ENCODE assay signal across 8 mouse cellular contexts in the genomic region with DNA sequence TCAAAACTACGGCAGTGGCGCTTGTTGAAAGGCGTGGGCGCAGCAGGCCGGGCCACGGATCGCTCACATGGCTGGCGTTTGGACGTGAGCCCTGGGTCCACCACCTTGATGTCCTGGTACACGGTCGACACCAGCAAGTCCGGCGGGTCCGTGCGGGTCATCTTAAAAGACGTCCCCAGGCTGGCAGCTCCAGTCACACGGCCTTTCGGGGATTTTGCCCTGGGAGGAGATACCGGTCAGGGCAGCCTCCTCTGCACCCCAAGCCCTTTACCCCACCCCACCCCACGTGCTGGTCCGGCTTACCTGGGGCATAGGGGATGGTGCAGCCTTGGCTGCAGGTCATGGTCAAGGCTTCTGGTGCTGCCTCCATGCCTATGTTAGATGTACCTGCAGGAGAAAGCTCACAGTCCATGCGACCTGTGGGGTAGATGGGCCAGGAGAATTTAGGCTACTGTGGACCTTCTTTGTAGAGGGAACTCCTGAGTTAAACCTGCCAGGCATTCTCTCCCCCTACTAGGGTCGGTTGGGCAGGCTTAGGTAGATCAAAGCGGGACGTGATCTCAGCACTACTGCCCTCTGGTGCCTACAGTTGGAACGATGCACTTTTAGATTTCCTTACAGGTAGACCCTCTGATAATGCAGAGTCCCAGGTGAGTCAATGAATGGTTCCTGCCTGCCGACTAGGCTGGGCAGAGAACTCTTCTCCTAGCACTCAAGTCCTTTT. TPM values are rescaled to one million over a fixed set of nuclear protein-coding genes. Genes with fewer than 3 reads are reported as not detected.
DNase-seq lines count a peak whose midpoint lies in the region; ATAC-seq lines count a peak whose summit lies in the region.

No protein-coding gene starts in this region.

- H3K36me3 ChIP-seq in embryonic facial prominence, embryonic 15.5 days, result peaks cover 23% of the 10 kb centered on the region
- H3K36me3 ChIP-seq in intestine, embryonic 16.5 days (ENCODE audit: control insufficient read depth, insufficient read depth, low read length), result 0 out of 2 replicates have a peak, but pooled peaks cover under 1% of the 10 kb centered on the region
- peaks cover 22% of the 10 kb centered on the region for H3K36me3 ChIP-seq in liver, embryonic 13.5 days
- peaks cover 30% of the 10 kb centered on the region for H3K36me3 ChIP-seq in neural tube, embryonic 15.5 days

- WGBS in embryonic facial prominence, embryonic 15.5 days, result 6% methylated on average over 27 of the region's 27 CpGs
- WGBS in intestine, embryonic 16.5 days, result 6% methylated on average over 27 of the region's 27 CpGs
- 5% methylated on average over 27 of the region's 27 CpGs for WGBS in liver, embryonic 13.5 days (ENCODE audit: insufficient replicate concordance)
- WGBS in neural tube, embryonic 15.5 days, result 9% methylated on average over 27 of the region's 27 CpGs

- peaks cover 73% of the 10 kb centered on the region for H3K4me1 ChIP-seq in embryonic facial prominence, embryonic 15.5 days
- H3K4me1 ChIP-seq in intestine, embryonic 16.5 days (ENCODE audit: control insufficient read depth, insufficient read depth, low read length), result peaks cover 73% of the 10 kb centered on the region
- H3K4me1 ChIP-seq in liver, embryonic 13.5 days (replicated peaks), result peaks cover 76% of the 10 kb centered on the region
- H3K4me1 ChIP-seq in neural tube, embryonic 15.5 days, result peaks cover 83% of the 10 kb centered on the region

- H3K27ac ChIP-seq in embryonic facial prominence, embryonic 15.5 days (replicated peaks), result no peak overlapping the region
- no peak overlapping the region for H3K27ac ChIP-seq in intestine, embryonic 16.5 days (ENCODE audit: low read length)
- no peak overlapping the region for H3K27ac ChIP-seq in liver, embryonic 13.5 days
- H3K27ac ChIP-seq in neural tube, embryonic 15.5 days (replicated peaks), result no peak overlapping the region

- no peaks in the 10 kb centered on the region for H3K9me3 ChIP-seq in embryonic facial prominence, embryonic 15.5 days (replicated peaks)
- H3K9me3 ChIP-seq in intestine, embryonic 16.5 days (ENCODE audit: control insufficient read depth, low read length), result 0 out of 2 replicates have a peak, but pooled peaks cover 4% of the 10 kb centered on the region
- H3K9me3 ChIP-seq in liver, embryonic 13.5 days (replicated peaks), result no peaks in the 10 kb centered on the region
- H3K9me3 ChIP-seq in neural tube, embryonic 15.5 days (replicated peaks), result no peaks in the 10 kb centered on the region

- ATAC-seq in cerebellum, adult (ENCODE audit: insufficient number of reproducible peaks, low FRiP score, low TSS enrichment), result no peak
- ATAC-seq in embryonic facial prominence, embryonic 15.5 days (ENCODE audit: insufficient number of reproducible peaks, low FRiP score, low TSS enrichment, low read depth), result no peak
- peak; percentile 17 for ATAC-seq in intestine, embryonic 16.5 days
- no peak for ATAC-seq in liver, embryonic 13.5 days (ENCODE audit: low read depth)
- ATAC-seq in neural tube, embryonic 15.5 days (ENCODE audit: low FRiP score), result no peak
- no peak for ATAC-seq in monocyte, adult 5-6 weeks (replicated peaks; ENCODE audit: insufficient number of reproducible peaks, low FRiP score, low TSS enrichment, poor library complexity, severe bottlenecking)

- no peak overlapping the region for H3K9ac ChIP-seq in embryonic facial prominence, embryonic 15.5 days
- peak overlapping the region; percentile 54 for H3K9ac ChIP-seq in intestine, embryonic 16.5 days (ENCODE audit: low read depth, low read length)
- H3K9ac ChIP-seq in liver, embryonic 13.5 days, result no peak overlapping the region
- no peak overlapping the region for H3K9ac ChIP-seq in neural tube, embryonic 15.5 days (replicated peaks)

- peak; percentile 80 for DNase-seq in cerebellum, adult 11 months
- DNase-seq in T-cell, adult 2 months (ENCODE audit: low spot score), result peak; percentile 66
- no peak for DNase-seq in liver, embryonic 13.5 days

- peak overlapping the region; percentile 27 for H3K4me3 ChIP-seq in embryonic facial prominence, embryonic 15.5 days (replicated peaks)
- peak overlapping the region; percentile 36 for H3K4me3 ChIP-seq in intestine, embryonic 16.5 days (ENCODE audit: low read length)
- peak overlapping the region; percentile 31 for H3K4me3 ChIP-seq in liver, embryonic 13.5 days (replicated peaks)
- peak overlapping the region; percentile 60 for H3K4me3 ChIP-seq in neural tube, embryonic 15.5 days (replicated peaks)

- H3K4me2 ChIP-seq in embryonic facial prominence, embryonic 15.5 days (replicated peaks), result peak overlapping the region; percentile 46
- H3K4me2 ChIP-seq in intestine, embryonic 16.5 days (ENCODE audit: low read depth, low read length), result peak overlapping the region; percentile 62
- H3K4me2 ChIP-seq in liver, embryonic 13.5 days, result peak overlapping the region; percentile 24
- H3K4me2 ChIP-seq in neural tube, embryonic 15.5 days, result peak overlapping the region; percentile 84

- H3K27me3 ChIP-seq in embryonic facial prominence, embryonic 15.5 days, result peaks cover 56% of the 10 kb centered on the region
- peaks cover 49% of the 10 kb centered on the region for H3K27me3 ChIP-seq in intestine, embryonic 16.5 days (replicated peaks; ENCODE audit: control insufficient read depth, insufficient read depth, low read length)
- H3K27me3 ChIP-seq in liver, embryonic 13.5 days, result peaks cover 62% of the 10 kb centered on the region
- H3K27me3 ChIP-seq in neural tube, embryonic 15.5 days (replicated peaks), result peaks cover 48% of the 10 kb centered on the region

RNA-seq across cellular contexts. Expression of a gene that starts 1.7 kb away (rescaled TPM):
- 0.60 and 0.63 TPM in 2 replicates for polyA plus RNA-seq in embryonic facial prominence, embryonic 15.5 days (2015; fragmentation: Nextera tagmentation; extraction: Ambion mirVana)
- polyA plus RNA-seq in intestine, embryonic 16.5 days (2015; fragmentation: Nextera tagmentation; extraction: Ambion mirVana), result 0.93 and 1.4 TPM in 2 replicates
- 0.02 TPM in 1 of 2 replicates, not detected in the other for polyA plus RNA-seq in liver, embryonic 13.5 days (2015; fragmentation: Nextera tagmentation; extraction: Ambion mirVana)
- 14.5 and 18.9 TPM in 2 replicates for polyA plus RNA-seq in neural tube, embryonic 15.5 days (2015; fragmentation: Nextera tagmentation; extraction: Ambion mirVana)
- 0.10 TPM in 1 of 3 replicates, not detected in the others for total RNA-seq in monocyte, adult 5-6 weeks (2017)

RNA-seq across cellular contexts. Expression of a gene that starts 4.9 kb away (rescaled TPM):
- polyA plus RNA-seq in embryonic facial prominence, embryonic 15.5 days (2015; fragmentation: Nextera tagmentation; extraction: Ambion mirVana), result 147 and 157 TPM in 2 replicates
- polyA plus RNA-seq in intestine, embryonic 16.5 days (2015; fragmentation: Nextera tagmentation; extraction: Ambion mirVana), result 145 and 176 TPM in 2 replicates
- 50.2 and 50.3 TPM in 2 replicates for polyA plus RNA-seq in liver, embryonic 13.5 days (2015; fragmentation: Nextera tagmentation; extraction: Ambion mirVana)
- 159 and 181 TPM in 2 replicates for polyA plus RNA-seq in neural tube, embryonic 15.5 days (2015; fragmentation: Nextera tagmentation; extraction: Ambion mirVana)
- total RNA-seq in monocyte, adult 5-6 weeks (2017), result 0.67 to 1.9 TPM (median 1.1 TPM) in 3 replicates

RNA-seq across cellular contexts. Expression of a gene that starts 5.3 kb away (rescaled TPM):
- polyA plus RNA-seq in embryonic facial prominence, embryonic 15.5 days (2015; fragmentation: Nextera tagmentation; extraction: Ambion mirVana), result 3.3 and 4.9 TPM in 2 replicates
- 582 and 797 TPM in 2 replicates for polyA plus RNA-seq in intestine, embryonic 16.5 days (2015; fragmentation: Nextera tagmentation; extraction: Ambion mirVana)
- 1.6 and 2.7 TPM in 2 replicates for polyA plus RNA-seq in liver, embryonic 13.5 days (2015; fragmentation: Nextera tagmentation; extraction: Ambion mirVana)
- 2.3 and 33.0 TPM in 2 replicates for polyA plus RNA-seq in neural tube, embryonic 15.5 days (2015; fragmentation: Nextera tagmentation; extraction: Ambion mirVana)
- total RNA-seq in monocyte, adult 5-6 weeks (2017), result 2.8 to 6.2 TPM in 2 of 3 replicates, not detected in the other

RNA-seq across cellular contexts. Expression of a gene that starts 22.3 kb away (rescaled TPM):
- polyA plus RNA-seq in embryonic facial prominence, embryonic 15.5 days (2015; fragmentation: Nextera tagmentation; extraction: Ambion mirVana), result 355 and 373 TPM in 2 replicates
- 343 and 364 TPM in 2 replicates for polyA plus RNA-seq in intestine, embryonic 16.5 days (2015; fragmentation: Nextera tagmentation; extraction: Ambion mirVana)
- polyA plus RNA-seq in liver, embryonic 13.5 days (2015; fragmentation: Nextera tagmentation; extraction: Ambion mirVana), result 275 and 306 TPM in 2 replicates
- polyA plus RNA-seq in neural tube, embryonic 15.5 days (2015; fragmentation: Nextera tagmentation; extraction: Ambion mirVana), result 400 and 433 TPM in 2 replicates
- 80.0 to 121 TPM (median 114 TPM) in 3 replicates for total RNA-seq in monocyte, adult 5-6 weeks (2017)

RNA-seq across cellular contexts. Expression of a gene that starts 28.4 kb away (rescaled TPM):
- 82.1 and 83.3 TPM in 2 replicates for polyA plus RNA-seq in embryonic facial prominence, embryonic 15.5 days (2015; fragmentation: Nextera tagmentation; extraction: Ambion mirVana)
- polyA plus RNA-seq in intestine, embryonic 16.5 days (2015; fragmentation: Nextera tagmentation; extraction: Ambion mirVana), result 45.8 and 52.7 TPM in 2 replicates
- polyA plus RNA-seq in liver, embryonic 13.5 days (2015; fragmentation: Nextera tagmentation; extraction: Ambion mirVana), result 29.7 and 29.8 TPM in 2 replicates
- 66.8 and 69.6 TPM in 2 replicates for polyA plus RNA-seq in neural tube, embryonic 15.5 days (2015; fragmentation: Nextera tagmentation; extraction: Ambion mirVana)
- total RNA-seq in monocyte, adult 5-6 weeks (2017), result 42.7 to 71.6 TPM (median 51.7 TPM) in 3 replicates

Comparison
In these comparisons a context has a peak if more than half of its experiments do, and no peak if none do; other contexts are left out.
1. H3K4me2 ChIP-seq: peak in every context shown above with its lines; median percentile 84 in neural tube, embryonic 15.5 days; 62 in intestine, embryonic 16.5 days; 46 in embryonic facial prominence, embryonic 15.5 days; 24 in liver, embryonic 13.5 days.
2. RNA of a gene that starts 5.3 kb away (polyA plus RNA-seq): 582 to 797 TPM in intestine, embryonic 16.5 days; 3.3 to 4.9 TPM in embryonic facial prominence, embryonic 15.5 days, 1.6 to 2.7 TPM in liver, embryonic 13.5 days and 2.3 to 33.0 TPM in neural tube, embryonic 15.5 days; every median in the first group is over 10 times any median in the second.
3. Peak in every context shown above with its lines, with median percentiles within 50 percentile points of each other: H3K4me3 ChIP-seq.